Mouse (Mus musculus) stomach, embryonic 16.5 days (tissue): ENCODE results near the gene Tesc. TPM values are rescaled to one million over a fixed set of nuclear protein-coding genes. Genes with fewer than 3 reads are reported as not detected.

Experiments used
- ATAC-seq: fragments of 200-750 bp; cut with Nextera tagmentation; 2 replicates; pipeline ENCODE4 v1.8.0; 2017; ENCODE audit warnings: moderate number of reproducible peaks, moderate TSS enrichment; ENCODE audit not compliant: insufficient read depth, low FRiP score
- H3K27ac ChIP-seq: fragments of 300-500 bp; sonication (generic); 2 replicates; pipeline ENCODE4 v1.5.1; 2014; ENCODE audit warnings: low read length
- H3K27me3 ChIP-seq: fragments of 300-500 bp; sonication (generic); 2 replicates; pipeline ENCODE4 v1.6.1; 2014; ENCODE audit warnings: low read length, control low read depth, mixed read lengths; ENCODE audit not compliant: control insufficient read depth, insufficient read depth
- H3K36me3 ChIP-seq: fragments of 300-500 bp; sonication (generic); 2 replicates; pipeline ENCODE4 v1.6.1; 2014; ENCODE audit warnings: low read length; ENCODE audit not compliant: control insufficient read depth, insufficient read depth
- H3K4me1 ChIP-seq: fragments of 300-500 bp; sonication (generic); 2 replicates; pipeline ENCODE4 v1.6.1; 2014; ENCODE audit warnings: low read length, control low read depth, mixed read lengths; ENCODE audit not compliant: control insufficient read depth, insufficient read depth
- H3K4me2 ChIP-seq: fragments of 300-500 bp; sonication (generic); 2 replicates; pipeline ENCODE4 v1.6.1; 2014; ENCODE audit warnings: low read depth, low read length, mixed read lengths
- H3K4me3 ChIP-seq: fragments of 300-500 bp; sonication (generic); replicated peaks from 2 replicates; pipeline ENCODE4 v1.5.1; 2014; ENCODE audit warnings: mild to moderate bottlenecking, low read length
- H3K9ac ChIP-seq: fragments of 300-500 bp; sonication (generic); 2 replicates; pipeline ENCODE4 v1.6.1; 2014; ENCODE audit warnings: low read length
- H3K9me3 ChIP-seq: fragments of 300-500 bp; sonication (generic); replicated peaks from 2 replicates; pipeline ENCODE4 v1.6.1; 2016; ENCODE audit warnings: low read length, control low read depth; ENCODE audit not compliant: control insufficient read depth
- WGBS: fragments of 180-500 bp; shearing (Covaris S2); extraction: QIAGEN DNeasy Blood & Tissue Kit; methylation state at CpG from one replicate; pipeline ENCODE4 v1.1.7; 2014; 5-methylcytosine and 5-hydroxymethylcytosine counted together
- polyA plus RNA-seq: library from polyadenylated mRNA; unstranded; fragments of >200 nt; fragmentation: Nextera tagmentation; extraction: Ambion mirVana; gene quantifications from 2 replicates; pipeline ENCODE4 v1.2.1, GENCODE M21; 2015

The Tesc gene
- polyA plus RNA-seq, 1 experiment from 2014 or later: 26.1 TPM

GRCm38 (mm10) chr5:118004619-118005018 lies 22.9 kb upstream of the Tesc start:
- WGBS: 76% methylated on average over 8 of the region's 8 CpGs

GRCm38 (mm10) chr5:118005728-118006127 lies 21.8 kb upstream of the Tesc start:
- no peak overlapping the region for H3K9ac ChIP-seq
- WGBS: 80% methylated on average over 1 of the region's 1 CpGs
- ATAC-seq: no peak
- no peaks in the 10 kb centered on the region for H3K27me3 ChIP-seq
- H3K9me3 ChIP-seq: no peaks in the 10 kb centered on the region
- H3K27ac ChIP-seq: no peak overlapping the region
- H3K4me1 ChIP-seq: peaks cover 3% of the 10 kb centered on the region; the same call in 1 of the 2 replicates
- no peak overlapping the region for H3K4me3 ChIP-seq
- no peak overlapping the region for H3K4me2 ChIP-seq
- peaks cover 15% of the 10 kb centered on the region for H3K36me3 ChIP-seq

More at GRCm38 (mm10) chr5:118004619-118005018, 22.9 kb upstream of the Tesc start:
- H3K36me3 ChIP-seq: peaks cover 19% of the 10 kb centered on the region
- H3K27me3 ChIP-seq: no peaks in the 10 kb centered on the region
- H3K4me1 ChIP-seq: no peaks in the 10 kb centered on the region
- no peaks in the 10 kb centered on the region for H3K9me3 ChIP-seq
- H3K27ac ChIP-seq: no peak overlapping the region
- no peak overlapping the region for H3K4me2 ChIP-seq
- no peak overlapping the region for H3K9ac ChIP-seq
- H3K4me3 ChIP-seq: no peak overlapping the region
- no peak; the same call in 1 of the 2 replicates for ATAC-seq

- H3K9ac ChIP-seq: no peak overlapping the region
- no peak overlapping the region for H3K4me3 ChIP-seq
- ATAC-seq: no peak
- no peak overlapping the region for H3K4me2 ChIP-seq
- H3K4me1 ChIP-seq: peaks cover 3% of the 10 kb centered on the region; the same call in 1 of the 2 replicates
- no peaks in the 10 kb centered on the region for H3K9me3 ChIP-seq
- WGBS: 88% methylated on average over 13 of the region's 13 CpGs
- H3K27me3 ChIP-seq: no peaks in the 10 kb centered on the region
- peaks cover 7% of the 10 kb centered on the region; the same call in 1 of the 2 replicates for H3K36me3 ChIP-seq
- no peak overlapping the region for H3K27ac ChIP-seq
Measured at GRCm38 (mm10) chr5:118008344-118008743, 19.2 kb upstream of the Tesc start.

- H3K27ac ChIP-seq: peak overlapping the region; percentile 58
- H3K9ac ChIP-seq: no peak overlapping the region
- peak; percentile 18; the same call in 1 of the 2 replicates for ATAC-seq
- no peak overlapping the region for H3K4me3 ChIP-seq
- peaks cover 7% of the 10 kb centered on the region; the same call in 1 of the 2 replicates for H3K4me1 ChIP-seq
- no peak overlapping the region for H3K4me2 ChIP-seq
- WGBS: 47% methylated on average over 7 of the region's 7 CpGs
- H3K27me3 ChIP-seq: no peaks in the 10 kb centered on the region
- peaks cover 7% of the 10 kb centered on the region; the same call in 1 of the 2 replicates for H3K36me3 ChIP-seq
- no peaks in the 10 kb centered on the region for H3K9me3 ChIP-seq
Measured at GRCm38 (mm10) chr5:118010872-118011271, 16.7 kb upstream of the Tesc start.

GRCm38 (mm10) chr5:118011796-118012195 lies 15.7 kb upstream of the Tesc start:
- Histone ChIP-seq H3K9me3 (no peaks in the 10 kb centered on the region), H3K27ac (no peak overlapping the region), H3K9ac (no peak overlapping the region), H3K27me3 (no peaks in the 10 kb centered on the region), H3K4me3 (no peak overlapping the region), H3K4me2 (no peak overlapping the region), H3K4me1 (peaks cover 7% of the 10 kb centered on the region; the same call in 1 of the 2 replicates), H3K36me3 (peaks cover 7% of the 10 kb centered on the region; the same call in 1 of the 2 replicates)
- WGBS: 75% methylated on average over 7 of the region's 7 CpGs
- no peak for ATAC-seq

GRCm38 (mm10) chr5:118015028-118015427 lies 12.5 kb upstream of the Tesc start:
- no peaks in the 10 kb centered on the region for H3K27me3 ChIP-seq
- 21% methylated on average over 12 of the region's 12 CpGs for WGBS
- H3K4me3 ChIP-seq: no peak overlapping the region
- H3K36me3 ChIP-seq: no peaks in the 10 kb centered on the region
- H3K9ac ChIP-seq: no peak overlapping the region
- H3K9me3 ChIP-seq: no peaks in the 10 kb centered on the region
- H3K4me2 ChIP-seq: no peak overlapping the region
- no peak overlapping the region for H3K27ac ChIP-seq
- peaks cover 7% of the 10 kb centered on the region; the same call in 1 of the 2 replicates for H3K4me1 ChIP-seq
- ATAC-seq: no peak

- WGBS: 82% methylated on average over 2 of the region's 2 CpGs
- Histone ChIP-seq H3K27ac (no peak overlapping the region), H3K9ac (no peak overlapping the region), H3K36me3 (no peaks in the 10 kb centered on the region), H3K27me3 (no peaks in the 10 kb centered on the region), H3K4me3 (no peak overlapping the region), H3K4me2 (no peak overlapping the region), H3K9me3 (no peaks in the 10 kb centered on the region), H3K4me1 (0 out of 2 replicates have a peak, but pooled peaks cover 4% of the 10 kb centered on the region)
- ATAC-seq: no peak
Measured at GRCm38 (mm10) chr5:118015669-118016068, 11.9 kb upstream of the Tesc start.

- Histone ChIP-seq H3K9me3 (no peaks in the 10 kb centered on the region), H3K9ac (no peak overlapping the region), H3K27ac (no peak overlapping the region), H3K27me3 (no peaks in the 10 kb centered on the region), H3K4me3 (no peak overlapping the region), H3K36me3 (no peaks in the 10 kb centered on the region), H3K4me1 (0 out of 2 replicates have a peak, but pooled peaks cover 4% of the 10 kb centered on the region), H3K4me2 (no peak overlapping the region)
- WGBS: 59% methylated on average over 5 of the region's 5 CpGs
- no peak for ATAC-seq
Measured at GRCm38 (mm10) chr5:118017527-118017926, 10.0 kb upstream of the Tesc start.

GRCm38 (mm10) chr5:118019905-118020304 lies 7.6 kb upstream of the Tesc start:
- ATAC-seq: no peak
- 58% methylated on average over 11 of the region's 11 CpGs for WGBS
- Histone ChIP-seq H3K36me3 (no peaks in the 10 kb centered on the region), H3K27me3 (no peaks in the 10 kb centered on the region), H3K9me3 (no peaks in the 10 kb centered on the region), H3K27ac (no peak overlapping the region), H3K9ac (no peak overlapping the region), H3K4me2 (no peak overlapping the region), H3K4me3 (no peak overlapping the region), H3K4me1 (0 out of 2 replicates have a peak, but pooled peaks cover under 1% of the 10 kb centered on the region)
